Mouse (Mus musculus): Measurements from ENCODE around the gene Oser1. TPM values are rescaled to one million over a fixed set of nuclear protein-coding genes. Genes with fewer than 3 reads are reported as not detected.

Gene Oser1
- polyA plus RNA-seq (2017; shearing (Covaris generic)): 10 to 100 TPM; 87.2 to 88.6 TPM

DNA sequence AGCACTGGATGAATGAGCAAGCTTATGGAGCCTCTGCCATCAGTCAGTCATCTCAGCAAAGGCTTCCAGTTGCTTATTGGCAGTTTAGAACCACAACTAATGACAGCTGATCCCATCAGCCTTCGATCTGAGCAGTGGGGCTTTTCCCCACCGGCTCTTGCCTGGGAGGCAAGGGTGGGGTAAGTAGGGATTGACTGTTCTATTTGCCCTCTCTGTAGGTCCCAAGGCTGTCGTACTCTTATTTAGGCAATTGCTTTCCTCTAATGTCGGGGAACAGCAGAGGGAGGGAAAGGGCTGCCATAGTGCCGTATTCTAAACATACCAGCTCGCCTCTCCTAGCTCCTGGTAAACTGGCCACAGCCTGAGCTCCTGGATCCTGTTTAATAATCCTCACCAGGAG, at the start of gene Oser1:
Gene Oser1, minus strand, starts transcription at position 101 of the 400 bp plus-strand sequence.

DNA sequence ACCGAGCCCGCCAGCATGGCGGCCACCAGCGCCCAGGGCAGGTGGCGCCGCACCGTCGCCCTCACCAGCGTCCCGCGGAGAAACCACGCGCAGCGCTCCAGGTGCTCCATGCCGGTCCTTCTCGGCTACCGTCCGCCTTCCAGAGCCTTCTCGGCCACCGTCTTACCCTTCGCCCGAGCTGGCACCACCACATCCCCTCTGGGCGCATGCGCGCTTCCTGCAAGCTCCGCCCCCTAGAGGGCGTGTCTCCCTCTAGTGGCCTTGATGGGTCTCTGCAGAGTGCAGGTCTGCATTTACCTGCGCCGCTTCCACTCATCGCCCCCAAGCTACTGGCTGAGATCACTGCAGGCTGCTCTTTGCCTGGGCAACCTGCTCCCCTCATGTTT, 48.0 kb upstream of the Oser1 start, which contains the start of gene Fitm2:
Gene Fitm2, minus strand, starts transcription at position 164 of the 386 bp plus-strand sequence.

DNA sequence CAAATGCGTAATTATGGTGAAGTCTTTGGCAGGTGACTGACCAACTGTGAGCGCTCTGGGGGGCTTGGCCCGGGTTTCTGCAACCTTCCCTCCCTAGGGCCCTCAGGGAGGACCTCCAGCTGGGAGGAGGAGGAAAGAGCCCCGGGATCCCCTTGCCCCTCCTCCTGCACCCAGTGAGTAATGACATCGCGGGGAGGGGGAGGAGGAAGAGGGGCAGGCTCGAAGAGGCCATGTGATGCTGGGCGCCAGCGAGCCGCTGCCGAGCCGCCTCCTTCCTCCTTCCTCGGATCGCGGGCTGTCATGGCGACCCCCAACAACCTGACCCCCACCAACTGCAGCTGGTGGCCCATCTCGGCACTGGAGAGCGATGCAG, 13.7 kb upstream of the Oser1 start, which contains the start of gene Gdap1l1:
Gene Gdap1l1, plus strand, starts transcription at position 231 of the 373 bp plus-strand sequence.

DNA sequence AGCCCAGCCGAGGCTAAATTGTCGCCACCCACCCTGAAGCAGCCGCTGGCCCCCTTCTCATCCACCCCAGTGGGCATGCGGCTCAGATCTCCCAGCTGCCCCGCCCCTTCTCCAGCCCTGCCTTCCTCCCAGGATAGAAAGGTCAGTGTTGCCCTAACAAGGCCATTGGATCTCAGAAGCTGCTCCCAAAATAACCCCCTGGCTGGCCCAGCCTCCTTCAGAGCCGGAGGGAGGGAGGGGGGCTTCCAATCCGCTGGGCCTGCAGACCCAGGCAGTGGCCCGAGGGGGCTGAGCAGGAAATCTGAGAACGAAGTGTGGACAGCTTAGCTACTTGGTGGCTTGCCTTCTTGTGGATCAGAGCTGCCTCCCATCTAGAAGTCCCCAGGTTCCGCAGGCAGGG, 26.6 kb downstream of the Oser1 start, which contains the start of gene Jph2:
Gene Jph2, minus strand, starts transcription at position 89 of the 400 bp plus-strand sequence.

Other genes starting within 250 kb of the Oser1 start
- gene Tox2, start 221.6 kb downstream of the Oser1 start, polyA plus RNA-seq (2017; shearing (Covaris generic)): 10 to 100 TPM; 12.9 to 33.0 TPM
- gene Jph2, start 26.7 kb downstream of the Oser1 start, polyA plus RNA-seq (2017; shearing (Covaris generic)): not detected
- gene Gdap1l1, start 13.8 kb upstream of the Oser1 start, polyA plus RNA-seq (2017; shearing (Covaris generic)): not detected
- gene Fitm2, start 47.9 kb upstream of the Oser1 start, polyA plus RNA-seq (2017; shearing (Covaris generic)): 1 to 10 TPM; 2.4 to 3.6 TPM
- gene R3hdml, start 67.6 kb upstream of the Oser1 start, polyA plus RNA-seq (2017; shearing (Covaris generic)): not detected
- gene Hnf4a, start 82.1 kb upstream of the Oser1 start, polyA plus RNA-seq (2017; shearing (Covaris generic)): not detected
- 10 to 100 TPM; 38.6 to 57.7 TPM for gene Ttpal, start 177.6 kb upstream of the Oser1 start, polyA plus RNA-seq (2017; shearing (Covaris generic))
- 1,000 to 10,000 TPM in 1 of 2 experiments, 100 to 1,000 TPM in 1; 598 to 1,017 TPM for gene Serinc3, start 220.4 kb upstream of the Oser1 start, polyA plus RNA-seq (2017; shearing (Covaris generic))
- gene Pkig, start 233.7 kb upstream of the Oser1 start, polyA plus RNA-seq (2017; shearing (Covaris generic)): 1 to 10 TPM; 7.0 to 7.4 TPM